Mouse (Mus musculus) E14TG2a.4 (cell line): ENCODE data around the gene Arhgap11a.
A peak's percentile ranks its signal among the peaks of the same experiment; 100 is the strongest.

ENCODE experiments used
- H3K27me3 ChIP-seq: 2 replicates; pipeline ENCODE4 v1.6.1; 2014; ENCODE audit warnings: low read length, control low read depth; ENCODE audit not compliant: insufficient read depth
- H3K36me3 ChIP-seq: 2 replicates; pipeline ENCODE4 v1.6.1; 2014; ENCODE audit warnings: low read length, control low read depth; ENCODE audit not compliant: insufficient read depth
- H3K4me1 ChIP-seq: replicated peaks from 2 replicates; pipeline ENCODE4 v1.6.1; 2014; ENCODE audit warnings: low read depth, low read length, control low read depth
- H3K4me3 ChIP-seq: replicated peaks from 2 replicates; pipeline ENCODE4 v1.5.1; 2014; ENCODE audit warnings: mild to moderate bottlenecking, low read length
- H3K9me3 ChIP-seq: 2 replicates; pipeline ENCODE4 v1.6.1; 2014; ENCODE audit warnings: low read length, control low read depth
- CTCF ChIP-seq: conservative IDR thresholded peaks from 2 replicates; pipeline ENCODE4 v1.5.1; 2014; ENCODE audit warnings: low read length
- NANOG ChIP-seq: IDR thresholded peaks from 2 replicates; pipeline ENCODE4 v1.6.1; 2014; ENCODE audit warnings: borderline replicate concordance, low read length, mixed read lengths
- POU5F1 ChIP-seq: IDR thresholded peaks from 2 replicates; pipeline ENCODE4 v1.6.1; 2014; ENCODE audit warnings: low read length, borderline replicate concordance

Arhgap11a gene

DNA sequence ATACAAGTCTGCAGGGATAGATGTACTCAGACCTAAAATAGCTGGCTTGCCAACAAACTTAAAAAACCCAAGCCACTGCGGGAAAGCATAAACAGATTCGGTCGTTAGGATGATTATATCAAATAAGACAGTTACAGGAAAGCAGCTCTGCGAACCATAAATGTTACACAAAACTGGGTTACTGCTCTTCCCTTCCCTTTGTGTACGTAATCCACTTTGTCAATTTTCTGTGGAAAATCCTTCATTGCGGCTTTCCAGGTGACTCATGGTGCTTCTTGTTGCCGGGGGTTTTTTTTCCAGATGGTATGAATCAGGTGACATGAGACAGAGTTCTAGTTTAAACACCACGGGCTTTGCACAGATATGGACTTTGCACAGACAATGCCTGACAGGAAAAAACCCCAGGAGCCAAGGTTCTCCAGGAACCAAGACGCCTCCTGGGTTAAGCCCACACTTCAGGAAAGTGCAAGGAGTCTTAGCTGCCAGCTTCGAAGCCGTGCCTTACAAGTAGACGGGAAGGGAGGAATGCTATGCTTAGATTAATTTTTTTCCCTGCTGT, 27.2 kb downstream of the Arhgap11a start:
- H3K9me3 ChIP-seq, result peaks cover 29% of the 10 kb centered on the region
- H3K27me3 ChIP-seq, result no peaks in the 10 kb centered on the region
- no peak overlapping the region for H3K4me3 ChIP-seq
- peaks cover 11% of the 10 kb centered on the region for H3K4me1 ChIP-seq
- no peak for TF ChIP-seq CTCF
- TF ChIP-seq NANOG, result no peak
- TF ChIP-seq POU5F1, result no peak
- no peaks in the 10 kb centered on the region for H3K36me3 ChIP-seq

- H3K9me3 ChIP-seq, result peaks cover 29% of the 10 kb centered on the region
- no peak for TF ChIP-seq POU5F1
- TF ChIP-seq CTCF, result no peak
- TF ChIP-seq NANOG, result no peak
- H3K4me1 ChIP-seq, result peaks cover 10% of the 10 kb centered on the region
- H3K27me3 ChIP-seq, result no peaks in the 10 kb centered on the region
- H3K36me3 ChIP-seq, result no peaks in the 10 kb centered on the region
- H3K4me3 ChIP-seq, result no peak overlapping the region
These were observed 28.3 kb downstream of the Arhgap11a start for GRCm38 (mm10) chr2:113820117-113820516.

- no peak for TF ChIP-seq NANOG
- TF ChIP-seq POU5F1, result no peak
- no peak for TF ChIP-seq CTCF
- Histone ChIP-seq H3K36me3 (no peaks in the 10 kb centered on the region), H3K27me3 (no peaks in the 10 kb centered on the region), H3K4me1 (no peaks in the 10 kb centered on the region), H3K9me3 (peaks cover 29% of the 10 kb centered on the region), H3K4me3 (no peak overlapping the region)
These were observed 30.5 kb downstream of the Arhgap11a start for GRCm38 (mm10) chr2:113817681-113818606.

- peaks cover 13% of the 10 kb centered on the region for H3K27me3 ChIP-seq
- peaks cover 12% of the 10 kb centered on the region for H3K4me1 ChIP-seq
- H3K36me3 ChIP-seq, result no peaks in the 10 kb centered on the region
- TF ChIP-seq CTCF, result peak; percentile 62
- no peak for TF ChIP-seq POU5F1
- TF ChIP-seq NANOG, result no peak
- peaks cover 18% of the 10 kb centered on the region for H3K9me3 ChIP-seq
- no peak overlapping the region for H3K4me3 ChIP-seq
These were observed 40.8 kb downstream of the Arhgap11a start for GRCm38 (mm10) chr2:113807640-113808039.

GRCm38 (mm10) chr2:113806851-113807577, 41.4 kb downstream of the Arhgap11a start:
- H3K9me3 ChIP-seq, result peaks cover 18% of the 10 kb centered on the region
- TF ChIP-seq POU5F1, result no peak
- TF ChIP-seq CTCF, result no peak
- no peak for TF ChIP-seq NANOG
- H3K36me3 ChIP-seq, result no peaks in the 10 kb centered on the region
- peaks cover 13% of the 10 kb centered on the region for H3K27me3 ChIP-seq
- H3K4me1 ChIP-seq, result peaks cover 12% of the 10 kb centered on the region
- no peak overlapping the region for H3K4me3 ChIP-seq

- no peak for TF ChIP-seq CTCF
- no peak for TF ChIP-seq POU5F1
- TF ChIP-seq NANOG, result no peak
- Histone ChIP-seq H3K4me1 (peaks cover 12% of the 10 kb centered on the region), H3K9me3 (peaks cover 15% of the 10 kb centered on the region), H3K4me3 (no peak overlapping the region), H3K27me3 (peaks cover 13% of the 10 kb centered on the region), H3K36me3 (no peaks in the 10 kb centered on the region)
These were observed 42.7 kb downstream of the Arhgap11a start for GRCm38 (mm10) chr2:113805765-113806164.

DNA sequence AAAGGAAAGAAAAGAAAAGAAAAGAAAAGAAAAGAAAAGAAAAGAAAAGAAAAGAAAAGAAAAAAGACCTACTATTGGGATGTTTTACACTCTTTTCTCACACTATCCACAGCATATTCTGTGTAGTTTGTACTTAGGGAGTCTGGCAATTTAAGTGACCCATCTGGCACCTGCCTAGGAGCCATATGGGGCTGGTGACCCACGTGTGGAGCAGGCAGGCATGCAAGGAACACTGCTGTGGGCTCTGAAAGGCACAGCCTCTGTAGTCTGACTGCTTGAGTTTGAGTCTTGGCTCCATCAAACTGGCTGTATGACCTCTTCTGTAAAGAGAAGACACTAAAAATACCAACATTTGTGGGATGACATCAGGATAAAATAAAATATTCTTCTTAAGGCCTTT, 44.7 kb downstream of the Arhgap11a start:
- no peak overlapping the region for H3K4me3 ChIP-seq
- peaks cover 6% of the 10 kb centered on the region for H3K9me3 ChIP-seq
- no peaks in the 10 kb centered on the region for H3K36me3 ChIP-seq
- H3K27me3 ChIP-seq, result peaks cover 13% of the 10 kb centered on the region
- H3K4me1 ChIP-seq, result peaks cover 12% of the 10 kb centered on the region
- TF ChIP-seq CTCF (no peak), POU5F1 (no peak), NANOG (no peak)

DNA sequence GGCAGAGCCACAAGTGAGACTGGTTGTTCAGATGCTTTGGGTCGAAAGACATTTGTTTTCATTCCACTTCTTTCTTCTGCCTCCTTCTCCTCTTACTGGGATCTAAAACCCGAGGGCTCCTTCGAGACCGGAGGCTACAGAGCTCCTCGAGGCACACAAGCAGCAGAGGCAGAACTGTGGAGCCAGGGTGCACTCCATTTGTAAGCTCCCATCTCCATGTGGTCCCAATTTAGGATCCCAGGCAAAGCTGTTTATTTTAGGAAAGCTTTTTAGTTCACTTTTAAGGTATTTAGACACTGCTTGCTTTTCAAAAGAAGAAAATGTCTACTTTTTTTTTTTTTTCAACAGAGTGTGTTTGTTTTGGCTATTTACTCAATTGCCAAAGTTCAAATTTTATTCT, 47.6 kb downstream of the Arhgap11a start:
- Histone ChIP-seq H3K4me3 (no peak overlapping the region), H3K9me3 (peaks cover 10% of the 10 kb centered on the region), H3K4me1 (no peaks in the 10 kb centered on the region), H3K36me3 (no peaks in the 10 kb centered on the region), H3K27me3 (peaks cover 13% of the 10 kb centered on the region)
- no peak for TF ChIP-seq POU5F1
- TF ChIP-seq NANOG, result no peak
- no peak for TF ChIP-seq CTCF
